Mouse (Mus musculus) liver, embryonic 12.5 days (tissue): ENCODE data around the gene Tmem158. TPM values are rescaled to one million over a fixed set of nuclear protein-coding genes. Genes with fewer than 3 reads are reported as not detected.

Source experiments
- ATAC-seq: fragments of 200-750 bp; cut with Nextera tagmentation; 2 replicates; pipeline ENCODE4 v1.8.0; 2017; ENCODE audit warnings: moderate number of reproducible peaks, mild to moderate bottlenecking, moderate library complexity
- H3K27ac ChIP-seq: fragments of 300-500 bp; sonication (generic); 2 replicates; pipeline ENCODE4 v1.5.1; 2016; ENCODE audit warnings: mild to moderate bottlenecking
- H3K27me3 ChIP-seq: fragments of 300-500 bp; sonication (generic); replicated peaks from 2 replicates; pipeline ENCODE4 v1.6.1; 2016; ENCODE audit warnings: mild to moderate bottlenecking, moderate library complexity
- H3K36me3 ChIP-seq: fragments of 300-500 bp; sonication (generic); 2 replicates; pipeline ENCODE4 v1.6.1; 2016; ENCODE audit warnings: mild to moderate bottlenecking, moderate library complexity
- H3K4me1 ChIP-seq: fragments of 300-500 bp; sonication (generic); 2 replicates; pipeline ENCODE4 v1.6.1; 2016
- H3K4me2 ChIP-seq: fragments of 300-500 bp; sonication (generic); 2 replicates; pipeline ENCODE4 v1.6.1; 2016; ENCODE audit warnings: mild to moderate bottlenecking, moderate library complexity
- H3K4me3 ChIP-seq: fragments of 300-500 bp; sonication (generic); 2 replicates; pipeline ENCODE4 v1.5.1; 2016; ENCODE audit warnings: mild to moderate bottlenecking, moderate library complexity
- H3K9ac ChIP-seq: fragments of 300-500 bp; sonication (generic); 2 replicates; pipeline ENCODE4 v1.6.1; 2016; ENCODE audit warnings: mild to moderate bottlenecking, moderate library complexity
- H3K9me3 ChIP-seq: fragments of 300-500 bp; sonication (generic); replicated peaks from 2 replicates; pipeline ENCODE4 v1.6.1; 2016; ENCODE audit warnings: mild to moderate bottlenecking, moderate library complexity
- WGBS: fragments of 180-500 bp; shearing (Covaris S2); methylation state at CpG from one replicate; pipeline ENCODE4 v1.1.7; 2016; ENCODE audit not compliant: insufficient replicate concordance; 5-methylcytosine and 5-hydroxymethylcytosine counted together
- polyA plus RNA-seq: library from polyadenylated mRNA; unstranded; fragments of >200 nt; fragmentation: Nextera tagmentation; extraction: Ambion mirVana; gene quantifications from 2 replicates; pipeline ENCODE4 v1.2.1, GENCODE M21; 2016

Gene Tmem158
- 12.6 and 12.8 TPM in 2 replicates for polyA plus RNA-seq

DNA sequence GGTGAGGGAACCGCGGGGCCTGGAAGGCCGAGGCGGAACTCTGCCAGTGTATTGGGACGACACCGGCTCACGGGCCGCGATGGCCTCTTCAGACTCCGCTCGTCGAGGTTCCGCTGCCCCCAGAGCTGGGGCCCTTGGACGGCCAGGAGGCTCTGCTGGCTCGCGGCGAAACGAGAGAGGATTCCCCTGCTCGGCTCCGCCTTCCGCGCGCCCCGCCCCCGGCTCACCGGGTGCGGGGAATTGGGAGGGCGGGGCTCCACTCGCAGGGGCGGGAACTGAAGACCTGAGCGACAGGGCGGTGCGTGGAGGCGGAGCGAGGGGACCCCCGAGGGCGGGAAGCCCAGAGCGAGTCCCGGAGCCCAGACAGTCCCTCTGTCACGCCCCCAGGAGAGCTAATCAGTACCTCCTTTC is at the start of gene Tmem158:
TSS of gene Tmem158 (minus strand) at position 154 of the 411 bp plus-strand sequence.
- Histone ChIP-seq H3K27ac (peak within 1 kb of the TSS; percentile 18), H3K36me3 (no peaks in the 10 kb centered on the region), H3K9me3 (no peaks in the 10 kb centered on the region), H3K4me1 (peaks cover 24% of the 10 kb centered on the region), H3K9ac (peak within 1 kb of the TSS; percentile 73), H3K4me2 (peak within 1 kb of the TSS; percentile 90), H3K4me3 (peak within 1 kb of the TSS; percentile 63), H3K27me3 (peaks cover 64% of the 10 kb centered on the region)
- WGBS = 5% methylated on average over 39 of the region's 40 CpGs
- peak; percentile 94 for ATAC-seq

DNA sequence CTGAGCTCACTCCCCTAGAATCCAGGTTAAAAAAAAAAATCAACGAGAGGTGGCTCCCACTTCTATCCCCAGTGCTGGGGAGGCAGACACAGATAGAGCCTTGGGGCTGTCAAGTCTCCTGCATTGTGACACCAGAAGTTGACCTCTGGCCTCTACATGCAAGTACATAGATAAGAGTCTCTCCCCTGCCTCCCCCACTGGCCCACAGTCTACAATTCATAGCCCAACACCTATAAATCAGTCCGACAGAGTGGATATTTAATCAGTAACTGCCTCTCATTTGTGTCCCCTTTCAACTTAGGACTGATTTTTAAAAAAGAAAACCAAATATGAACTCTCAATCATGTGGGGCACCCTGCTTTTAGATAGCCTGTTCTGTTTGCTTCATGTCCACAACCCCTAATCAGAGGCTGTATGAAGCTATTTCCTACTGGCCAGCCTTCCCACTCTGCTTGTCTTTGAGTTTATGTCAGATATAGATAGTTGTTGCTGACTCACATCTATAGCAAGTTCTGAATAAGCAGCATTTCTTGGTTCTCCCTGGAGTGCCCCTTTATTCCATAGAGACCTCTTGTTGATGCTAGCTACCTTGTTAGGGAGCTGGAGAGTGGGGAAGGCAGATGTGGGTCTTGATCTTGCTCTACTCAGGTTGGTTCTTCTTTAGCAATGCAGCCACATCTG is 49.3 kb upstream of the Tmem158 start:
- ATAC-seq = no peak
- Histone ChIP-seq H3K9ac (no peak overlapping the region), H3K9me3 (no peaks in the 10 kb centered on the region), H3K4me1 (peaks cover 12% of the 10 kb centered on the region), H3K27ac (no peak overlapping the region), H3K36me3 (no peaks in the 10 kb centered on the region), H3K27me3 (0 out of 2 replicates have a peak, but pooled peaks cover 5% of the 10 kb centered on the region), H3K4me2 (no peak overlapping the region), H3K4me3 (no peak overlapping the region)
- WGBS = 30% methylated on average over 2 of the region's 2 CpGs

DNA sequence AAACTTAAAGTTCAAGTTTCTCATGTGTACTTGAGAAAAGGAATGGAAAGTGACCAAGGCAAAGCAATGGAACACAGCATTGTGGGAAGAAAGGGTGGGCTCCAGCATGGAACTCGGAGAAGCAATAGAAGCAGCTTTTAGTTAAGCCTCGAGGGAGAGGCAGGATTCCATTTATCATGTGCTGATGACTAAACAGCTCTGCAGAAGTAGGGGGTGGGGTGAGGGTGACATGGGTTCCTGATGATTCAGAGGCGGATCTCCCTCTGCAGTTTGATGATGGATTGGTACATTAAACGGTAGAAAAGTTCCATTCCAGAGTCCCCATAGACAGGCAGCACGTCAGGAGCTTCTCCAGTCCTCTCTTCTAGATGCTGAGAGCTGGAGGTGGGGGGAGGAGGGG is 48.5 kb upstream of the Tmem158 start:
- no peaks in the 10 kb centered on the region for H3K9me3 ChIP-seq
- no peak overlapping the region for H3K9ac ChIP-seq
- H3K27me3 ChIP-seq = 0 out of 2 replicates have a peak, but pooled peaks cover 4% of the 10 kb centered on the region
- H3K27ac ChIP-seq = no peak overlapping the region
- ATAC-seq = no peak
- H3K36me3 ChIP-seq = no peaks in the 10 kb centered on the region
- H3K4me3 ChIP-seq = no peak overlapping the region
- peaks cover 12% of the 10 kb centered on the region for H3K4me1 ChIP-seq
- H3K4me2 ChIP-seq = no peak overlapping the region
- 43% methylated on average over 5 of the region's 5 CpGs for WGBS

DNA sequence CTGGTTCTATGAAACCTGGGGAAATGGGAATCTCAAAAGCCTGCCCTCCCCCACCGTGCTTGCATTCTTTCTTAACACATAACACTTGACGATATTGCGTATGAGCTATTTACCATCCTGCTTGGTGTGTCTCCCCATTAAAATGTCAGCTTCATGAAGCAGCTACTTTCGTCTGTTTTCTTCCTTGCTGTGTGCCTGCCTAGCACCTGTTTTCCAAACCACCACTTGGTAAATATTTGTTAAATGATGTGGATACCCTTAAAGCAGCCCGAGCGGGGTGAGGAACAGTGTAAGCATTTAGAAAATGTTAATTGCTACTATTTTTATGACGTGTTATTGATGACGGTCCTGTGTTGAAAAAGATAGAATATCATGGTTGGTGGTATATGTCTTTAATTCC is 44.4 kb upstream of the Tmem158 start:
- Histone ChIP-seq H3K9ac (no peak overlapping the region), H3K27ac (no peak overlapping the region), H3K4me3 (no peak overlapping the region), H3K4me2 (no peak overlapping the region), H3K4me1 (peaks cover 10% of the 10 kb centered on the region), H3K36me3 (no peaks in the 10 kb centered on the region), H3K9me3 (no peaks in the 10 kb centered on the region), H3K27me3 (no peaks in the 10 kb centered on the region)
- 74% methylated on average over 8 of the region's 8 CpGs for WGBS
- no peak for ATAC-seq

DNA sequence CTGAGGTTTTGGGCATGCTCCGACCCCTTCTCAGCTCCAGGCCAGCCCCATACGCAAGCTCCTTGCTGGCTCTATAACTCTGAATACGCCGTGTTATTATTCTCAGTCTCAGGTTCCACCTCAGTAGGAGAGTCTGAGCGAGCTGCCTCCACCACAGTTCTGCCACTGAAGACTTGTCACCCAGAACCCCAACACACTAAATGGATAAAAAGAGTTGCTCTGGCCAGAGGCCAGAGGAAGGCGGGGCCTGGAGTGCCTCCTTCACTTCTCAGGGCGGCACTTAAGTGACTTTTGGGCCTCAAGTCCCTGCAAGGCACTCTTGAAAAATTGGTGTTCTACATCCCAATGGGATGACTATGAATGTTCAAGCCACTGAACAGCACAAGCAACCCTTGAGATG is 43.4 kb upstream of the Tmem158 start:
- no peak overlapping the region for H3K4me2 ChIP-seq
- no peak overlapping the region for H3K27ac ChIP-seq
- no peak for ATAC-seq
- no peaks in the 10 kb centered on the region for H3K9me3 ChIP-seq
- H3K4me3 ChIP-seq = no peak overlapping the region
- WGBS = 65% methylated on average over 7 of the region's 7 CpGs
- no peak overlapping the region for H3K9ac ChIP-seq
- H3K4me1 ChIP-seq = 0 out of 2 replicates have a peak, but pooled peaks cover 1% of the 10 kb centered on the region
- no peaks in the 10 kb centered on the region for H3K27me3 ChIP-seq
- H3K36me3 ChIP-seq = no peaks in the 10 kb centered on the region

DNA sequence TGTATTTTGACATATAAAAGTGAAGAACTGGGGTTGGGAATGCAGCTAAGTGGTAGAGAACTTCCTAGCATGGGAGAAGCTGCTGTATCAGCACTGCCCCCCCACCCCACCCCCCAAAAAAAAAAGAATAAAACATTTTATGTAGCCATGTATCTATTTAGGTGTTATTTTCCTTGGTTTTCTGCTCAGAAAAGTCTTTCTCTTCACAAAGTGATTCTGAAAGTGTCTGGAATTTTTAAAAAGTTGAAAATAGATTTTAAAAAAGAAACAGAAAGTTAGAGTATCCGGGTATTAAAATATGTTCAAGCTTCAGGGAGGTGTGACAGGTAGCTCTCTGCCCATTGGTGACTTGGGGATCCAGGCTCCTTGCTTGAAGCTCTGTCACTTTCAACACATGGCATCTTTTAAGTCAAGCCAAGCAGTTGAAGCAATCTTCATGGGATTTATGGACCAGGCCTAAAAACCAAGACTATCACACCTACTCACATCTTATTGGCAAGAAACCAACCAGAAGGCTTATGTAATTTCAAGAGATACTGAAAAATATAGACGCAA is 42.3 kb upstream of the Tmem158 start:
- H3K27me3 ChIP-seq = no peaks in the 10 kb centered on the region
- no peaks in the 10 kb centered on the region for H3K9me3 ChIP-seq
- no peak for ATAC-seq
- H3K4me1 ChIP-seq = no peaks in the 10 kb centered on the region
- H3K4me3 ChIP-seq = no peak overlapping the region
- H3K9ac ChIP-seq = no peak overlapping the region
- H3K4me2 ChIP-seq = no peak overlapping the region
- no peak overlapping the region for H3K27ac ChIP-seq
- no peaks in the 10 kb centered on the region for H3K36me3 ChIP-seq
- 63% methylated on average over 2 of the region's 2 CpGs for WGBS

DNA sequence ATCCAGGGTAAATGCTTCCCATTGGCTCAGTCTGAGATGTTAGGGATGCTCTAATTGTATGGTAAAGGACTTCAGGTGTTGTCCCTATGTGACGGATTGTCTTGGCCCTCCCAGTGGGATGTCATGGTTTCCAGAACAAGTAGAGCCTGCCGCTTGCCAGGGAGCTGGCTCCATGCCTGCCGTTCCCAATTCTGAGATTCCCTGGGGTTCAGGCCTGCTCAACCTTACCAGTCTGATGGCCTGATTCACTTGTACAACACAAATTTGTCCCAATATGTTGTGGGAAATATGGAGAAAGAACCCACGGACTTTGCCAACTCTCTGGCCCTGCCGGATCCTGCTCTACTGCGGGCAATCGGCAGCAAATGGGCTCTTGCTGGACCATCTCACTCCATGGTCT is 37.3 kb upstream of the Tmem158 start:
- ATAC-seq = no peak
- no peak overlapping the region for H3K4me2 ChIP-seq
- 89% methylated on average over 7 of the region's 7 CpGs for WGBS
- H3K36me3 ChIP-seq = no peaks in the 10 kb centered on the region
- no peak overlapping the region for H3K9ac ChIP-seq
- H3K27ac ChIP-seq = no peak overlapping the region
- no peaks in the 10 kb centered on the region for H3K4me1 ChIP-seq
- H3K4me3 ChIP-seq = no peak overlapping the region
- H3K27me3 ChIP-seq = no peaks in the 10 kb centered on the region
- H3K9me3 ChIP-seq = no peaks in the 10 kb centered on the region

- no peaks in the 10 kb centered on the region for H3K36me3 ChIP-seq
- no peak overlapping the region for H3K9ac ChIP-seq
- no peaks in the 10 kb centered on the region for H3K27me3 ChIP-seq
- no peak overlapping the region for H3K27ac ChIP-seq
- no peaks in the 10 kb centered on the region for H3K9me3 ChIP-seq
- H3K4me3 ChIP-seq = no peak overlapping the region
- ATAC-seq = no peak
- H3K4me2 ChIP-seq = no peak overlapping the region
- H3K4me1 ChIP-seq = no peaks in the 10 kb centered on the region
These were observed 35.7 kb upstream of the Tmem158 start for GRCm38 (mm10) chr9:123296229-123296628.

DNA sequence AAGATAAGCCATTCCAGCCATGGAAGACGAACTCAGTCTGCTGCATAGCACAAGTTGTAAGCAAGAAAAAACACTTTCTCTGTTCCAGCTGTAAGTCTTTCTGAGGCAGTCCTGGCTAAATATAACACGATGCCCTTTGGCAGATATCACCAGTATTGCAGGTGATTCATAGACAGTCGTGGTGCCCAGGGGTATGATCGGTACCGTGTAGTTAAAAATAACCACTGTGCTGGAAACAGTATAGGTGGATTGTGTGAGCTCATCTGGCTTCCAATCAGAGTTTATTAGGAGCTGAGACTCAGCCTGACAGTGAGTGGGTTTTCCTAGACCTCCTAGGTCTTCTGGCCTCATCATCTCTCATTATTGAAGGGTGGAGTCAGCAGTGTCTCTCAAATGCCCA is 34.0 kb upstream of the Tmem158 start:
- H3K36me3 ChIP-seq = no peaks in the 10 kb centered on the region
- H3K27me3 ChIP-seq = no peaks in the 10 kb centered on the region
- H3K9ac ChIP-seq = no peak overlapping the region
- H3K9me3 ChIP-seq = no peaks in the 10 kb centered on the region
- 68% methylated on average over 5 of the region's 5 CpGs for WGBS
- H3K4me2 ChIP-seq = no peak overlapping the region
- no peak overlapping the region for H3K27ac ChIP-seq
- no peak overlapping the region for H3K4me3 ChIP-seq
- ATAC-seq = no peak
- H3K4me1 ChIP-seq = no peaks in the 10 kb centered on the region

GRCm38 (mm10) chr9:123288378-123288777 is 27.8 kb upstream of the Tmem158 start:
- H3K9ac ChIP-seq = no peak overlapping the region
- H3K4me1 ChIP-seq = peaks cover 6% of the 10 kb centered on the region; the same call in 1 of the 2 replicates
- H3K4me2 ChIP-seq = no peak overlapping the region
- H3K9me3 ChIP-seq = no peaks in the 10 kb centered on the region
- no peak overlapping the region for H3K4me3 ChIP-seq
- 68% methylated on average over 3 of the region's 3 CpGs for WGBS
- no peaks in the 10 kb centered on the region for H3K27me3 ChIP-seq
- no peak overlapping the region for H3K27ac ChIP-seq
- H3K36me3 ChIP-seq = no peaks in the 10 kb centered on the region
- no peak for ATAC-seq

GRCm38 (mm10) chr9:123285623-123286022 is 25.1 kb upstream of the Tmem158 start:
- peak; percentile 47; the same call in 1 of the 2 replicates for ATAC-seq
- Histone ChIP-seq H3K4me2 (no peak overlapping the region), H3K4me3 (no peak overlapping the region), H3K36me3 (no peaks in the 10 kb centered on the region), H3K4me1 (peaks cover 11% of the 10 kb centered on the region), H3K27ac (no peak overlapping the region), H3K9ac (no peak overlapping the region), H3K9me3 (no peaks in the 10 kb centered on the region), H3K27me3 (no peaks in the 10 kb centered on the region)
- WGBS = 20% methylated on average over 4 of the region's 4 CpGs

GRCm38 (mm10) chr9:123280775-123281174 is 20.2 kb upstream of the Tmem158 start:
- no peak overlapping the region for H3K4me3 ChIP-seq
- no peak overlapping the region for H3K4me2 ChIP-seq
- no peaks in the 10 kb centered on the region for H3K27me3 ChIP-seq
- no peaks in the 10 kb centered on the region for H3K9me3 ChIP-seq
- H3K9ac ChIP-seq = no peak overlapping the region
- peaks cover 16% of the 10 kb centered on the region for H3K4me1 ChIP-seq
- H3K36me3 ChIP-seq = no peaks in the 10 kb centered on the region
- no peak for ATAC-seq
- no peak overlapping the region for H3K27ac ChIP-seq

DNA sequence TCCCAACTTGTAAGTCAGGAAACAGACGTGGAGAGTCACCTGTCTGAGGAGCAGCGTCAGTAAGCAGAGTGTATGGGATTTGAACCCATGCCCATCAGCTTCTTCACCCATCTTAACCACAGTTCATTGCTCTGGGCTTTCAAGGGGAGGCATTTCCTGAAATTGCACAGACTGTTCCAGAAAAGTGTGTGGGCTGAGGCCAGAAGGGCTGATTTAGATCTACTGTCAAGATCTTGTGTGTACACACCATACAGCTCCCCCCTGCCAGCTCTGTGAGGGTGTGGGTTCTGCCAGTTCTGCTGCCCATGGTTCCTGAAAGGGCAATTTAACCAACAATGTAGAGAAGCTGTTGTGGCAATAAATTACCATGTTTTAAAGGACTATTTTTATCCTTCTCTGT is 17.4 kb upstream of the Tmem158 start:
- Histone ChIP-seq H3K27ac (no peak overlapping the region), H3K4me1 (peaks cover 16% of the 10 kb centered on the region), H3K9ac (no peak overlapping the region), H3K9me3 (no peaks in the 10 kb centered on the region), H3K36me3 (no peaks in the 10 kb centered on the region), H3K4me2 (no peak overlapping the region), H3K4me3 (no peak overlapping the region), H3K27me3 (no peaks in the 10 kb centered on the region)
- 59% methylated on average over 2 of the region's 2 CpGs for WGBS
- ATAC-seq = no peak
